8 mouse cellular contexts compared by ENCODE assay signal in genomic region chr1:171033756-171034155, GRCm38 (mm10). TPM values are rescaled to one million over a fixed set of nuclear protein-coding genes. Genes with fewer than 3 reads are reported as not detected.
DNase-seq lines count a peak whose midpoint lies in the region; ATAC-seq lines count a peak whose summit lies in the region.

No protein-coding gene starts in this region.

- H3K9me3 ChIP-seq in heart, embryonic 14.5 days (ENCODE audit: control insufficient read depth, low read length), result peaks cover 3% of the 10 kb centered on the region; the same call in 1 of the 2 replicates
- no peaks in the 10 kb centered on the region for H3K9me3 ChIP-seq in liver, embryonic 13.5 days (replicated peaks)
- H3K9me3 ChIP-seq in stomach, embryonic 14.5 days (ENCODE audit: control insufficient read depth, low read depth, low read length), result no peaks in the 10 kb centered on the region

- H3K4me2 ChIP-seq in heart, embryonic 14.5 days (ENCODE audit: low read length), result peak overlapping the region; percentile 98
- peak overlapping the region; percentile 93 for H3K4me2 ChIP-seq in liver, embryonic 13.5 days
- peak overlapping the region; percentile 87 for H3K4me2 ChIP-seq in stomach, embryonic 14.5 days (replicated peaks; ENCODE audit: low read depth, low read length)

- WGBS in heart, embryonic 14.5 days, result under 1% methylated on average over 20 of the region's 20 CpGs
- under 1% methylated on average over 20 of the region's 20 CpGs for WGBS in liver, embryonic 13.5 days (ENCODE audit: insufficient replicate concordance)
- WGBS in stomach, embryonic 14.5 days, result under 1% methylated on average over 20 of the region's 20 CpGs

- ATAC-seq in heart, embryonic 14.5 days (ENCODE audit: insufficient number of reproducible peaks, insufficient read depth, low FRiP score, low read depth), result peak; percentile 71; the same call in 1 of the 2 replicates
- ATAC-seq in liver, embryonic 13.5 days (ENCODE audit: low read depth), result peak; percentile 77
- ATAC-seq in stomach, embryonic 14.5 days (ENCODE audit: insufficient number of reproducible peaks, insufficient read depth, low FRiP score, low read depth), result peak; percentile 64

- peaks cover 7% of the 10 kb centered on the region for H3K4me1 ChIP-seq in brown adipose tissue, adult 24 weeks (ENCODE audit: control insufficient read depth, insufficient read depth, insufficient read length, low read length)
- H3K4me1 ChIP-seq in heart, embryonic 14.5 days (ENCODE audit: control insufficient read depth in 2 of 2, insufficient read depth in 2 of 2, low read length in 2 of 2), result peaks cover 0 to 3% of the 10 kb centered on the region in 2 experiments; a peak in 2 of 4 replicates
- H3K4me1 ChIP-seq in liver, embryonic 13.5 days (replicated peaks), result peaks cover 62% of the 10 kb centered on the region
- H3K4me1 ChIP-seq in stomach, embryonic 14.5 days (ENCODE audit: control insufficient read depth, insufficient read depth, low read length), result peaks cover 4% of the 10 kb centered on the region; the same call in 1 of the 2 replicates

- H3K27me3 ChIP-seq in heart, embryonic 14.5 days (ENCODE audit: control insufficient read depth, insufficient read depth, low read length), result peaks cover 38% of the 10 kb centered on the region
- H3K27me3 ChIP-seq in liver, embryonic 13.5 days, result peaks cover 16% of the 10 kb centered on the region; the same call in 1 of the 2 replicates
- H3K27me3 ChIP-seq in stomach, embryonic 14.5 days (ENCODE audit: control insufficient read depth, insufficient read depth, low read length), result no peaks in the 10 kb centered on the region

- no peak overlapping the region for H3K27ac ChIP-seq in brown adipose tissue, adult 24 weeks (replicated peaks; ENCODE audit: low read depth, low read length)
- H3K27ac ChIP-seq in heart, embryonic 14.5 days (replicated peaks in 1 of 2; ENCODE audit: control insufficient read depth in 1 of 2, insufficient read depth in 1 of 2, low read depth in 2 of 2, low read length in 2 of 2), result no peak overlapping the region
- no peak overlapping the region for H3K27ac ChIP-seq in liver, embryonic 13.5 days
- no peak overlapping the region for H3K27ac ChIP-seq in stomach, embryonic 14.5 days (ENCODE audit: low read length)

- H3K9ac ChIP-seq in heart, embryonic 14.5 days (ENCODE audit: low read length), result peak overlapping the region; percentile 69
- H3K9ac ChIP-seq in liver, embryonic 13.5 days, result peak overlapping the region; percentile 68
- H3K9ac ChIP-seq in stomach, embryonic 14.5 days (replicated peaks; ENCODE audit: low read depth, low read length), result 0 out of 2 replicates have a peak overlapping the region, but pooled peaks have one; percentile 4

- DNase-seq in CD4-positive helper T cell, adult 2 months (ENCODE audit: low read depth, low spot score), result peak; percentile 85
- DNase-seq in fibroblast of lung, adult 2 months (ENCODE audit: low read depth), result peak; percentile 38
- DNase-seq in kidney, postnatal 10 days, result peak; percentile 88
- peak; percentile 80 for DNase-seq in liver, embryonic 13.5 days
- DNase-seq in natural killer cell, adult 2 months (ENCODE audit: low spot score in 2 of 2), result peak; percentile 86 to 89

- no peaks in the 10 kb centered on the region for H3K36me3 ChIP-seq in heart, embryonic 14.5 days (ENCODE audit: control insufficient read depth, insufficient read depth, low read length)
- H3K36me3 ChIP-seq in liver, embryonic 13.5 days, result no peaks in the 10 kb centered on the region
- no peaks in the 10 kb centered on the region for H3K36me3 ChIP-seq in stomach, embryonic 14.5 days (ENCODE audit: control insufficient read depth, insufficient read depth, low read length)

- peak overlapping the region; percentile 62 for H3K4me3 ChIP-seq in brown adipose tissue, adult 24 weeks (ENCODE audit: insufficient read depth, low read depth, low read length)
- peak overlapping the region; percentile 60 to 61 for H3K4me3 ChIP-seq in heart, embryonic 14.5 days (ENCODE audit: control insufficient read depth in 1 of 2, insufficient read depth in 1 of 2, low read depth in 1 of 2, low read length in 2 of 2)
- H3K4me3 ChIP-seq in liver, embryonic 13.5 days (replicated peaks), result peak overlapping the region; percentile 68
- peak overlapping the region; percentile 55 for H3K4me3 ChIP-seq in stomach, embryonic 14.5 days (ENCODE audit: low read depth, low read length)

RNA-seq across cellular contexts. Expression of gene Fcgr4, which starts 15.0 kb away (rescaled TPM):
- 2.2 and 3.9 TPM in 2 replicates for polyA plus RNA-seq in brown adipose tissue, adult 24 weeks (2012; ENCODE audit: insufficient read depth, insufficient read length, missing spikeins)
- 1.0 and 1.5 TPM in 2 replicates for polyA plus RNA-seq in heart, embryonic 14.5 days (2014; fragmentation: Nextera tagmentation; extraction: Ambion mirVana)
- 2.0 and 2.4 TPM in 2 replicates for polyA plus RNA-seq in liver, embryonic 13.5 days (2015; fragmentation: Nextera tagmentation; extraction: Ambion mirVana)
- polyA plus RNA-seq in stomach, embryonic 14.5 days (2014; fragmentation: Nextera tagmentation; extraction: Ambion mirVana), result 0.74 and 0.91 TPM in 2 replicates

RNA-seq across cellular contexts. Expression of gene Fcgr3, which starts 31.0 kb away (rescaled TPM):
- 15.9 and 17.1 TPM in 2 replicates for polyA plus RNA-seq in brown adipose tissue, adult 24 weeks (2012; ENCODE audit: insufficient read depth, insufficient read length, missing spikeins)
- polyA plus RNA-seq in heart, embryonic 14.5 days (2014; fragmentation: Nextera tagmentation; extraction: Ambion mirVana), result 9.7 and 9.8 TPM in 2 replicates
- 17.9 and 23.1 TPM in 2 replicates for polyA plus RNA-seq in liver, embryonic 13.5 days (2015; fragmentation: Nextera tagmentation; extraction: Ambion mirVana)
- 11.1 and 14.8 TPM in 2 replicates for polyA plus RNA-seq in stomach, embryonic 14.5 days (2014; fragmentation: Nextera tagmentation; extraction: Ambion mirVana)

RNA-seq across cellular contexts. Expression of gene Fcgr2b, which starts 57.4 kb away (rescaled TPM):
- 11.0 and 11.9 TPM in 2 replicates for polyA plus RNA-seq in brown adipose tissue, adult 24 weeks (2012; ENCODE audit: insufficient read depth, insufficient read length, missing spikeins)
- 0.82 and 1.1 TPM in 2 replicates for polyA plus RNA-seq in heart, embryonic 14.5 days (2014; fragmentation: Nextera tagmentation; extraction: Ambion mirVana)
- polyA plus RNA-seq in liver, embryonic 13.5 days (2015; fragmentation: Nextera tagmentation; extraction: Ambion mirVana), result 2.5 and 3.0 TPM in 2 replicates
- polyA plus RNA-seq in stomach, embryonic 14.5 days (2014; fragmentation: Nextera tagmentation; extraction: Ambion mirVana), result 1.4 and 1.7 TPM in 2 replicates

Comparison
In these comparisons a context has a peak if more than half of its experiments do, and no peak if none do; other contexts are left out.
1. DNase-seq: peak in every context shown above with its lines; median percentile 88 in kidney, postnatal 10 days; 88 in natural killer cell, adult 2 months; 85 in CD4-positive helper T cell, adult 2 months; 80 in liver, embryonic 13.5 days; 38 in fibroblast of lung, adult 2 months.
2. H3K9ac ChIP-seq: peak in every context shown above with its lines; median percentile 69 in heart, embryonic 14.5 days; 68 in liver, embryonic 13.5 days; 4 in stomach, embryonic 14.5 days.